Mouse (Mus musculus) mesoderm, embryonic 11.5 days (tissue): ENCODE results near the gene Uts2r.

ENCODE experiments used
- DNase-seq: peaks from one replicate; pipeline ENCODE4 v3.0.0-alpha.2; 2012; ENCODE audit warnings: low read depth, low spot score

Gene Uts2r

GRCm38 (mm10) chr11:121160636-121161346, 720 bp downstream of the Uts2r start:
- DNase-seq: no peak

GRCm38 (mm10) chr11:121163751-121164150, 3.7 kb downstream of the Uts2r start:
- no peak for DNase-seq

GRCm38 (mm10) chr11:121173203-121173602, 13.1 kb downstream of the Uts2r start:
- no peak for DNase-seq

GRCm38 (mm10) chr11:121174234-121174633, 14.2 kb downstream of the Uts2r start:
- DNase-seq: no peak

GRCm38 (mm10) chr11:121176285-121177270, 16.5 kb downstream of the Uts2r start:
- DNase-seq: peak; percentile 66

GRCm38 (mm10) chr11:121189681-121190080, 29.6 kb downstream of the Uts2r start:
- DNase-seq: no peak

- DNase-seq: no peak
Observed at GRCm38 (mm10) chr11:121192742-121193141, 32.7 kb downstream of the Uts2r start.

GRCm38 (mm10) chr11:121193415-121193814, 33.3 kb downstream of the Uts2r start:
- no peak for DNase-seq

- no peak for DNase-seq
Observed at GRCm38 (mm10) chr11:121198622-121199021, 38.6 kb downstream of the Uts2r start.

GRCm38 (mm10) chr11:121199851-121200250, 39.8 kb downstream of the Uts2r start:
- no peak for DNase-seq

- DNase-seq: no peak
Observed at GRCm38 (mm10) chr11:121200781-121201180, 40.7 kb downstream of the Uts2r start.

- peak; percentile 34 for DNase-seq
Observed at GRCm38 (mm10) chr11:121201436-121202198, 41.5 kb downstream of the Uts2r start.

GRCm38 (mm10) chr11:121203859-121204160, 43.7 kb downstream of the Uts2r start:
- DNase-seq: no peak

GRCm38 (mm10) chr11:121204161-121205006, 44.3 kb downstream of the Uts2r start, which contains the start of the genes Hexdc and Ogfod3:
Gene Hexdc, plus strand, starts transcription at chr11:121204433.
Gene Ogfod3, minus strand, starts transcription at chr11:121204711.
- DNase-seq: peak; percentile 98
